Mouse (Mus musculus) lung, postnatal 0 days (tissue): ENCODE data around the gene 1110002E22Rik.

ENCODE experiments used
- CTCF ChIP-seq: IDR thresholded peaks from 2 replicates; pipeline ENCODE4 v1.5.1; 2016; ENCODE audit warnings: antibody characterized with exemption, mild to moderate bottlenecking
- EP300 ChIP-seq: IDR thresholded peaks from 2 replicates; pipeline ENCODE4 v1.6.1; 2016; ENCODE audit warnings: antibody characterized with exemption, mild to moderate bottlenecking, control low read depth

- TF ChIP-seq CTCF, result no peak
- no peak for TF ChIP-seq EP300
Observed at GRCm38 (mm10) chr3:138040938-138041337, 23.9 kb upstream of the 1110002E22Rik start.
